17 mouse cellular contexts compared by ENCODE assay signal in the genomic region with DNA sequence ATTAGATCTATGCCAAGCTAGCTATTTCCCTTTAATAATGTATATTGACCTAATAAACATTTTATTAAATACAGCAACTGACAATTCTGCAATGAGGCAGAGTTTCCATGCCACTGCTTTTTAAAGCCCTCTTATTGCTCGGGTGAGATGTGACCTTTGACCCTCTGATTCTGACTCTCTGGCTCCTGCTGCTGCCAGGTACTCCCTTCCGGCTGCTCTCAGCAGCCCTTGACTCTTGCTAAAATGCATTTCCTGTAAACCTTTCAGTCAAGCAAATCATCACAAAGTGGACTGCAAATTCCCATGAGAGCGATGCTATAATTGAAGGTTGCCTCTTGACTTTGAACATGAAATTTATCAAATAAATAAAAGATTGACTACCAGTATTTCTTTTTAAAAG. TPM values are rescaled to one million over a fixed set of nuclear protein-coding genes. Genes with fewer than 3 reads are reported as not detected.
"Had no signal": no experiment of that assay in that cellular context is flagged by ENCODE, and none has a peak within 500 bp of the region (broad histone marks: within the 10 kb centered on the region; RNA-seq: fewer than 3 reads in every experiment).

No protein-coding gene starts in this region.

- H3K9me3 ChIP-seq: kidney, embryonic 15.5 days; limb, embryonic 12.5 days; limb, embryonic 15.5 days; midbrain, embryonic 10.5 days had no signal

- H3K9ac ChIP-seq: kidney, embryonic 15.5 days; limb, embryonic 12.5 days; limb, embryonic 15.5 days; liver, embryonic 14.5 days; liver, postnatal 0 days; lung, embryonic 14.5 days had no signal

- DNase-seq: kidney, postnatal 14 days; kidney, postnatal 4 days; liver, postnatal 0 days; midbrain, embryonic 14.5 days; right cerebral cortex, postnatal 4 days; thymus, adult 2 months; thymus, postnatal 14 days; thymus, postnatal 4 days had no signal

- H3K4me1 ChIP-seq: kidney, embryonic 15.5 days; limb, embryonic 15.5 days had no signal

- H3K27me3 ChIP-seq: kidney, embryonic 15.5 days; limb, embryonic 12.5 days; limb, embryonic 15.5 days had no signal

- H3K36me3 ChIP-seq: kidney, embryonic 15.5 days; limb, embryonic 12.5 days; limb, embryonic 15.5 days; midbrain, embryonic 10.5 days had no signal

- H3K4me3 ChIP-seq: kidney, embryonic 15.5 days; limb, embryonic 12.5 days; limb, embryonic 15.5 days; midbrain, embryonic 10.5 days had no signal

- H3K27ac ChIP-seq: kidney, embryonic 15.5 days; limb, embryonic 12.5 days; limb, embryonic 15.5 days; liver, embryonic 14.5 days; macrophage; midbrain, embryonic 10.5 days; stomach, postnatal 0 days had no signal

RNA-seq across cellular contexts. Expression of a gene that starts 13.8 kb away (rescaled TPM):
- total RNA-seq: megakaryocyte, adult 5-6 weeks had no signal
- polyA plus RNA-seq: macrophage had no signal
